Mouse (Mus musculus) kidney, adult 2 months (tissue): ENCODE results near the gene Sfrp4.

Experiments
- CTCF ChIP-seq: fragments of 200-500 bp; conservative IDR thresholded peaks from 2 replicates; pipeline ENCODE4 v1.5.1; 2011; ENCODE audit warnings: low read depth, mild to moderate bottlenecking, control low read depth, low read length, moderate library complexity, mixed read lengths; ENCODE audit not compliant: insufficient read depth, insufficient read length
- POLR2A ChIP-seq: fragments of 200-500 bp; IDR thresholded peaks from one replicate; pipeline ENCODE4 v1.6.1; 2011; ENCODE audit warnings: low read depth, low read length, control low read depth

- TF ChIP-seq CTCF (no peak), POLR2A (no peak)
These were observed 10.6 kb upstream of the Sfrp4 start for GRCm38 (mm10) chr13:19612348-19612747.
